Mouse (Mus musculus): Measurements from ENCODE around the gene Bnip1. TPM values are rescaled to one million over a fixed set of nuclear protein-coding genes. Genes with fewer than 3 reads are reported as not detected.
A peak's percentile ranks its signal among the peaks of the same experiment; 100 is the strongest.

Bnip1 gene
- polyA plus RNA-seq (2015; fragmentation: Nextera tagmentation; extraction: Ambion mirVana) = 48.7 and 50.1 TPM in 2 replicates

- H3K4me1 ChIP-seq (replicated peaks) = peaks cover 4% of the 10 kb centered on the region
- H3K4me2 ChIP-seq (replicated peaks) = peak within 1 kb of the TSS; percentile 75
- under 1% methylated on average over 42 of the region's 42 CpGs for WGBS
- H3K27me3 ChIP-seq (replicated peaks) = no peaks in the 10 kb centered on the region
- H3K9ac ChIP-seq = peak within 1 kb of the TSS; percentile 72
- no peaks in the 10 kb centered on the region for H3K9me3 ChIP-seq
- peaks cover 6% of the 10 kb centered on the region; the same call in 1 of the 2 replicates for H3K36me3 ChIP-seq
- peak within 1 kb of the TSS; percentile 97 for H3K27ac ChIP-seq
- ATAC-seq = peak; percentile 92
- peak within 1 kb of the TSS; percentile 66 for H3K4me3 ChIP-seq (replicated peaks)
Measured at GRCm38 (mm10) chr17:26780750-26781571, at the start of gene Bnip1. TSS of gene Bnip1 (plus strand) at chr17:26781066.

- no peak for ATAC-seq
- no peak overlapping the region for H3K4me2 ChIP-seq (replicated peaks)
- no peak overlapping the region for H3K4me3 ChIP-seq (replicated peaks)
- H3K36me3 ChIP-seq = no peaks in the 10 kb centered on the region
- H3K27ac ChIP-seq = no peak overlapping the region
- 65% methylated on average over 4 of the region's 4 CpGs for WGBS
- no peaks in the 10 kb centered on the region for H3K9me3 ChIP-seq
- H3K4me1 ChIP-seq (replicated peaks) = no peaks in the 10 kb centered on the region
- H3K9ac ChIP-seq = no peak overlapping the region
- no peaks in the 10 kb centered on the region for H3K27me3 ChIP-seq (replicated peaks)
Measured at GRCm38 (mm10) chr17:26742581-26742980, 38.3 kb upstream of the Bnip1 start.

- H3K9me3 ChIP-seq = no peaks in the 10 kb centered on the region
Measured at GRCm38 (mm10) chr17:26743294-26743693, 37.6 kb upstream of the Bnip1 start.

GRCm38 (mm10) chr17:26749975-26750374 is 30.9 kb upstream of the Bnip1 start:
- 93% methylated on average over 3 of the region's 3 CpGs for WGBS
- H3K9ac ChIP-seq = no peak overlapping the region
- no peak overlapping the region for H3K27ac ChIP-seq
- no peak for ATAC-seq
- no peak overlapping the region for H3K4me3 ChIP-seq (replicated peaks)
- H3K27me3 ChIP-seq (replicated peaks) = no peaks in the 10 kb centered on the region
- no peaks in the 10 kb centered on the region for H3K36me3 ChIP-seq
- no peaks in the 10 kb centered on the region for H3K9me3 ChIP-seq
- no peak overlapping the region for H3K4me2 ChIP-seq (replicated peaks)
- H3K4me1 ChIP-seq (replicated peaks) = no peaks in the 10 kb centered on the region

More at GRCm38 (mm10) chr17:26743294-26743693, 37.6 kb upstream of the Bnip1 start:
- no peak for ATAC-seq
- H3K4me2 ChIP-seq (replicated peaks) = no peak overlapping the region
- H3K27ac ChIP-seq = no peak overlapping the region
- no peaks in the 10 kb centered on the region for H3K4me1 ChIP-seq (replicated peaks)
- 81% methylated on average over 1 of the region's 1 CpGs for WGBS
- no peaks in the 10 kb centered on the region for H3K36me3 ChIP-seq
- H3K27me3 ChIP-seq (replicated peaks) = no peaks in the 10 kb centered on the region
- H3K9ac ChIP-seq = no peak overlapping the region
- H3K4me3 ChIP-seq (replicated peaks) = no peak overlapping the region

GRCm38 (mm10) chr17:26752297-26752696 is 28.6 kb upstream of the Bnip1 start:
- no peaks in the 10 kb centered on the region for H3K36me3 ChIP-seq
- no peaks in the 10 kb centered on the region for H3K9me3 ChIP-seq
- H3K4me3 ChIP-seq (replicated peaks) = no peak overlapping the region
- 85% methylated on average over 1 of the region's 1 CpGs for WGBS
- H3K27ac ChIP-seq = no peak overlapping the region
- H3K4me2 ChIP-seq (replicated peaks) = no peak overlapping the region
- H3K4me1 ChIP-seq (replicated peaks) = no peaks in the 10 kb centered on the region
- ATAC-seq = no peak
- H3K27me3 ChIP-seq (replicated peaks) = no peaks in the 10 kb centered on the region
- no peak overlapping the region for H3K9ac ChIP-seq

GRCm38 (mm10) chr17:26753476-26753875 is 27.4 kb upstream of the Bnip1 start:
- H3K4me2 ChIP-seq (replicated peaks) = no peak overlapping the region
- no peak for ATAC-seq
- H3K36me3 ChIP-seq = no peaks in the 10 kb centered on the region; the same call in 1 of the 2 replicates
- H3K9me3 ChIP-seq = no peaks in the 10 kb centered on the region
- no peak overlapping the region for H3K27ac ChIP-seq
- WGBS = 74% methylated on average over 2 of the region's 2 CpGs
- no peak overlapping the region for H3K9ac ChIP-seq
- H3K27me3 ChIP-seq (replicated peaks) = no peaks in the 10 kb centered on the region
- no peaks in the 10 kb centered on the region for H3K4me1 ChIP-seq (replicated peaks)
- H3K4me3 ChIP-seq (replicated peaks) = no peak overlapping the region

GRCm38 (mm10) chr17:26767100-26767753 is 13.6 kb upstream of the Bnip1 start:
- Histone ChIP-seq H3K4me1 (replicated peaks) (no peaks in the 10 kb centered on the region), H3K9me3 (no peaks in the 10 kb centered on the region), H3K27me3 (replicated peaks) (no peaks in the 10 kb centered on the region), H3K36me3 (peaks cover 3% of the 10 kb centered on the region; the same call in 1 of the 2 replicates), H3K27ac (no peak overlapping the region), H3K9ac (no peak overlapping the region), H3K4me3 (replicated peaks) (no peak overlapping the region), H3K4me2 (replicated peaks) (no peak overlapping the region)
- 87% methylated on average over 5 of the region's 5 CpGs for WGBS
- no peak for ATAC-seq

GRCm38 (mm10) chr17:26767754-26768124 is 13.1 kb upstream of the Bnip1 start:
- no peaks in the 10 kb centered on the region for H3K27me3 ChIP-seq (replicated peaks)
- H3K4me2 ChIP-seq (replicated peaks) = no peak overlapping the region
- H3K4me1 ChIP-seq (replicated peaks) = no peaks in the 10 kb centered on the region
- no peak overlapping the region for H3K9ac ChIP-seq
- peaks cover 3% of the 10 kb centered on the region; the same call in 1 of the 2 replicates for H3K36me3 ChIP-seq
- no peaks in the 10 kb centered on the region for H3K9me3 ChIP-seq
- no peak overlapping the region for H3K27ac ChIP-seq
- WGBS = 82% methylated on average over 2 of the region's 2 CpGs
- H3K4me3 ChIP-seq (replicated peaks) = no peak overlapping the region
- no peak for ATAC-seq

- H3K4me2 ChIP-seq (replicated peaks) = no peak overlapping the region
Measured at GRCm38 (mm10) chr17:26776211-26776610, 4.7 kb upstream of the Bnip1 start.

GRCm38 (mm10) chr17:26778001-26778400 is 2.9 kb upstream of the Bnip1 start:
- ATAC-seq = no peak
- Histone ChIP-seq H3K4me1 (replicated peaks) (peaks cover 4% of the 10 kb centered on the region), H3K27ac (no peak overlapping the region), H3K27me3 (replicated peaks) (no peaks in the 10 kb centered on the region), H3K4me2 (replicated peaks) (no peak overlapping the region), H3K9ac (no peak overlapping the region), H3K9me3 (no peaks in the 10 kb centered on the region), H3K4me3 (replicated peaks) (no peak overlapping the region), H3K36me3 (no peaks in the 10 kb centered on the region)
- 86% methylated on average over 4 of the region's 4 CpGs for WGBS

More at GRCm38 (mm10) chr17:26776211-26776610, 4.7 kb upstream of the Bnip1 start:
- H3K4me3 ChIP-seq (replicated peaks) = no peak overlapping the region
- no peak overlapping the region for H3K27ac ChIP-seq
- no peaks in the 10 kb centered on the region for H3K27me3 ChIP-seq (replicated peaks)
- H3K36me3 ChIP-seq = no peaks in the 10 kb centered on the region
- H3K4me1 ChIP-seq (replicated peaks) = no peaks in the 10 kb centered on the region
- no peak for ATAC-seq
- H3K9ac ChIP-seq = no peak overlapping the region
- WGBS = 72% methylated on average over 10 of the region's 10 CpGs
- no peaks in the 10 kb centered on the region for H3K9me3 ChIP-seq

- H3K9me3 ChIP-seq = no peaks in the 10 kb centered on the region
- WGBS = 93% methylated on average over 3 of the region's 3 CpGs
- peaks cover 4% of the 10 kb centered on the region for H3K4me1 ChIP-seq (replicated peaks)
- no peaks in the 10 kb centered on the region for H3K27me3 ChIP-seq (replicated peaks)
- no peak overlapping the region for H3K4me2 ChIP-seq (replicated peaks)
- no peak overlapping the region for H3K4me3 ChIP-seq (replicated peaks)
- H3K9ac ChIP-seq = no peak overlapping the region
- H3K27ac ChIP-seq = no peak overlapping the region
- no peaks in the 10 kb centered on the region for H3K36me3 ChIP-seq
- no peak for ATAC-seq
Measured at GRCm38 (mm10) chr17:26778430-26779100, 2.3 kb upstream of the Bnip1 start.

GRCm38 (mm10) chr17:26779471-26779870 is 1.4 kb upstream of the Bnip1 start:
- peaks cover 4% of the 10 kb centered on the region for H3K4me1 ChIP-seq (replicated peaks)
- 0 out of 2 replicates have a peak, but pooled peaks cover under 1% of the 10 kb centered on the region for H3K36me3 ChIP-seq
- ATAC-seq = no peak
- 75% methylated on average over 2 of the region's 2 CpGs for WGBS
- H3K27me3 ChIP-seq (replicated peaks) = no peaks in the 10 kb centered on the region
- H3K27ac ChIP-seq = no peak overlapping the region
- no peak overlapping the region for H3K9ac ChIP-seq
- H3K9me3 ChIP-seq = no peaks in the 10 kb centered on the region
- no peak overlapping the region for H3K4me2 ChIP-seq (replicated peaks)
- no peak overlapping the region for H3K4me3 ChIP-seq (replicated peaks)
